Mouse (Mus musculus) bone marrow, adult 2 months (tissue): ENCODE measurements at regions not wholly inside any gene's neighbourhood (a gene's known extent, or its start where the extent isn't known, plus 50 kb on each side); places are given as distances from the start of the nearest gene placed in this dataset.

Source experiments
- CTCF ChIP-seq: fragments of 200-500 bp; IDR thresholded peaks from 2 replicates; pipeline ENCODE4 v1.5.1; 2011; ENCODE audit warnings: low read length, control low read depth; ENCODE audit not compliant: control insufficient read depth, insufficient read depth
- POLR2A ChIP-seq: fragments of 200-500 bp; IDR thresholded peaks from 2 replicates; pipeline ENCODE4 v1.6.1; 2011; ENCODE audit warnings: low read depth, mild to moderate bottlenecking, control low read depth, low read length, borderline replicate concordance; ENCODE audit not compliant: control insufficient read depth

DNA sequence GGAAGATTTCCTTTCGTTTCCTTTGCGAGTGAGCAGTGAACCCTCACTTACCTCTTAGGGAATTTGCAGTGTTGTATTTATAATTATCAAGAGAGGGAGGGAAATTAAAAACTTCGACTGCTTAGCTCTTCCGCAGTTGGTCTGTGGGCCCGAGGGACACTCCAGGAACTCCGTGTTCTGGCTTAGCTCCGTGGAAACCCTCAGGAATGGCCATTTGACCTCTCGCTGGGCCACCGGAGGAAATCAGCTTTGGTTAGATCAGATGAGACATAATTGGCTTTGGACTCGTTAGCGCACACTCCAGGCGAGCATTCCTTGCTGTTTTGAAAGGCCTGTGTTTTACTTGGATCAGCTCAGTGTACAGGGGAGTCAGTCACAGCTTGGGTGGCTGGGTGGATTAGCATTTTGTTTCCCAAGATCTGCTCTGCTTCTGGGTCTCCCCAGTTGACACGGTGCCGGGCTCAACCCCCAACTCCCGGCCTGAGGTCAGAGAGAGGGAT is 74.9 kb upstream of the Shisa3 start:
- TF ChIP-seq POLR2A (no peak), CTCF (no peak)
